Mouse (Mus musculus) limb, embryonic 14.5 days (tissue): Measurements from ENCODE around the gene Gm10842. TPM values are rescaled to one million over a fixed set of nuclear protein-coding genes. Genes with fewer than 3 reads are reported as not detected.
"Not testable (repeated sequence)": the region's sequence is repeated elsewhere in the genome, so short reads cannot be mapped to it uniquely, and the experiment has no call there.

Experiments
- ATAC-seq: fragments of 200-750 bp; cut with Nextera tagmentation; 2 replicates; pipeline ENCODE4 v1.8.0; 2017; ENCODE audit warnings: low read depth, moderate number of reproducible peaks, moderate TSS enrichment; ENCODE audit not compliant: low FRiP score
- DNase-seq: peaks from one replicate; pipeline ENCODE4 v3.0.0-alpha.2; 2015; ENCODE audit warnings: low spot score
- H3K27ac ChIP-seq: fragments of 300-500 bp; sonication (generic); replicated peaks from 2 replicates; pipeline ENCODE4 v1.5.1; 2014; ENCODE audit warnings: low read depth, mild to moderate bottlenecking, low read length, moderate library complexity, mixed read lengths
- H3K27me3 ChIP-seq: fragments of 300-500 bp; sonication (generic); 2 replicates; pipeline ENCODE4 v1.6.1; 2014; ENCODE audit warnings: low read length, mixed read lengths; ENCODE audit not compliant: control insufficient read depth, insufficient read depth
- H3K36me3 ChIP-seq: fragments of 300-500 bp; sonication (generic); 2 replicates; pipeline ENCODE4 v1.6.1; 2014; ENCODE audit warnings: mild to moderate bottlenecking, low read length, moderate library complexity, mixed read lengths; ENCODE audit not compliant: control insufficient read depth, insufficient read depth
- H3K4me1 ChIP-seq: fragments of 300-500 bp; sonication (generic); 2 replicates; pipeline ENCODE4 v1.6.1; 2014; ENCODE audit warnings: antibody characterized with exemption, low read length, mixed read lengths; ENCODE audit not compliant: control insufficient read depth, insufficient read depth
- H3K4me2 ChIP-seq: fragments of 300-500 bp; sonication (generic); replicated peaks from 2 replicates; pipeline ENCODE4 v1.6.1; 2014; ENCODE audit warnings: low read depth, mild to moderate bottlenecking, low read length, moderate library complexity; ENCODE audit not compliant: severe bottlenecking
- H3K4me3 ChIP-seq: fragments of 300-500 bp; sonication (generic); replicated peaks from 2 replicates; pipeline ENCODE4 v1.5.1; 2014; ENCODE audit warnings: low read length
- H3K9ac ChIP-seq: fragments of 300-500 bp; sonication (generic); 2 replicates; pipeline ENCODE4 v1.6.1; 2014; ENCODE audit warnings: mild to moderate bottlenecking, low read depth, low read length, moderate library complexity; ENCODE audit not compliant: severe bottlenecking
- H3K9me3 ChIP-seq: fragments of 300-500 bp; sonication (generic); 2 replicates; pipeline ENCODE4 v1.6.1; 2016; ENCODE audit warnings: low read length; ENCODE audit not compliant: control insufficient read depth
- POLR2A ChIP-seq: fragments of 200-500 bp; IDR thresholded peaks from 2 replicates; pipeline ENCODE4 v1.8.0; 2012; ENCODE audit warnings: inconsistent platforms, mild to moderate bottlenecking, moderate library complexity, borderline replicate concordance; ENCODE audit not compliant: insufficient read depth, insufficient read length; ENCODE audit errors: extremely low read depth
- whole genome bisulfite sequencing: fragments of 180-500 bp; shearing (Covaris S2); extraction: QIAGEN DNeasy Blood & Tissue Kit; methylation state at CpG from one replicate; pipeline ENCODE4 v1.1.7; 2014; 5-methylcytosine and 5-hydroxymethylcytosine counted together
- polyA plus RNA-seq, 2 experiments: library from polyadenylated mRNA; depleted of rRNA in 1 of 2; stranded (reverse) in 1 of 2; unstranded in 1 of 2; fragments of >200 nt; fragmentation: Nextera tagmentation in 1 of 2; extraction: Ambion mirVana in 1 of 2; gene quantifications; 2 replicates each; pipeline versions ENCODE4 v1.2.1 to v1.2.3; 2012 to 2014

The Gm10842 gene
- polyA plus RNA-seq (2012; rRNA removed) (not detected in 2 replicates), polyA plus RNA-seq (2014; fragmentation: Nextera tagmentation; extraction: Ambion mirVana) (not detected in 2 replicates)

DNA sequence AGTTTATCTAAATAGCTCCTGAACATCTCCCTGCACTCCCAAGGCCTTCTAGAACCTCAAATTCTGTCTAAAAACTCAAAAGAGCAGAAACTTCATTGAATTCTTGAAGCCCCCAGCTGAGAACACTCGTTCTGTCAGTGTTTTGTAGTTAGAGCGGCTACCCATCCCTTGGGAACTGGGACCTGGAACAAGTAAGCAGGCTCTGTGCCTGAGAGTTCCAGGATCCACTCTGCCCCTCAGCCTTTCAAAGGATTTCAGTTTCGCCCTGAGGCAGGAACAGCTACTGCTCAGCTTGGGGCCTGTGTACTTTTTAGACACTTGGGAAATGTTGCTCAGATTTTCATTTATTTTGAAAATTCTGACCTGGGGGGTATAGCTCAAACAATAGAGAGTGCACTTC lies at the start of gene Gm10842:
TSS of gene Gm10842 (plus strand) at position 301 of the 400 bp plus-strand sequence.
- WGBS, result 77% methylated on average over 3 of the region's 3 CpGs
- H3K4me1 ChIP-seq, result 0 out of 2 replicates have a peak, but pooled peaks cover 3% of the 10 kb centered on the region
- no peak for DNase-seq

DNA sequence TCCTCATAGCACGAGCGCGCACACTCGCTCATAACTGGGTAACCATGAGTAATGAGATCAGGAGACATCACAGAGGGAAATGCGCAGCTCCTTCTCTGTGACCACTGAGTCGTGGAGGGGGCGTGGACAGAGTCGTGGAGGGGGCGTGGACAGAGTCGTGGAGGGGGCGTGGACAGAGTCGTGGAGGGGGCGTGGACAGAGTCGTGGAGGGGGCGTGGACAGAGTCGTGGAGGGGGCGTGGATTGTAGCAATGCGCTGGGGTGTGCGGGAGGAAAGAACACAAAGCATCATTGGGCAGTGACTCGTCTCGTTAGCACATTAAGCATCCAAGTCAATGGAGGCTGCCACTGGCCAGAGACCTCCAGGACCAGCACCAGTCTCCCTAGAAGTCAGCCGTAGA lies 34.2 kb upstream of the Gm10842 start:
- H3K36me3 ChIP-seq, H3K9me3 ChIP-seq, H3K9ac ChIP-seq, DNase-seq, H3K4me3 ChIP-seq, H3K4me1 ChIP-seq, ATAC-seq, H3K27ac ChIP-seq, H3K4me2 ChIP-seq, H3K27me3 ChIP-seq: not testable (repeated sequence)
- WGBS, result 75% methylated on average over 22 of the region's 22 CpGs

More for the DNA sequence above, at the start of gene Gm10842:
- no peak for ATAC-seq
- Histone ChIP-seq H3K27ac (no peak within 1 kb of the TSS), H3K27me3 (no peaks in the 10 kb centered on the region; the same call in 1 of the 2 replicates), H3K36me3 (no peaks in the 10 kb centered on the region), H3K9ac (no peak within 1 kb of the TSS), H3K4me2 (no peak within 1 kb of the TSS), H3K9me3 (no peaks in the 10 kb centered on the region), H3K4me3 (no peak within 1 kb of the TSS)
- TF ChIP-seq POLR2A, result no peak

GRCm38 (mm10) chr11:105117814-105118213 lies 28.9 kb upstream of the Gm10842 start:
- TF ChIP-seq POLR2A, result no peak
- 90% methylated on average over 7 of the region's 7 CpGs for WGBS

GRCm38 (mm10) chr11:105120551-105121061 lies 26.1 kb upstream of the Gm10842 start:
- Histone ChIP-seq H3K9me3 (no peaks in the 10 kb centered on the region), H3K4me1 (no peaks in the 10 kb centered on the region), H3K27me3 (no peaks in the 10 kb centered on the region), H3K9ac (no peak overlapping the region), H3K4me2 (no peak overlapping the region), H3K4me3 (no peak overlapping the region), H3K36me3 (no peaks in the 10 kb centered on the region), H3K27ac (no peak overlapping the region)
- TF ChIP-seq POLR2A, result no peak
- DNase-seq (no peak), ATAC-seq (no peak)
- 35% methylated on average over 4 of the region's 4 CpGs for WGBS

More at GRCm38 (mm10) chr11:105117814-105118213, 28.9 kb upstream of the Gm10842 start:
- Histone ChIP-seq H3K27ac (no peak overlapping the region), H3K4me3 (no peak overlapping the region), H3K36me3 (no peaks in the 10 kb centered on the region), H3K4me1 (no peaks in the 10 kb centered on the region), H3K9ac (no peak overlapping the region), H3K4me2 (no peak overlapping the region), H3K9me3 (no peaks in the 10 kb centered on the region), H3K27me3 (no peaks in the 10 kb centered on the region)
- ATAC-seq (no peak), DNase-seq (no peak)

GRCm38 (mm10) chr11:105121792-105122191 lies 24.9 kb upstream of the Gm10842 start:
- H3K36me3 ChIP-seq, H3K9ac ChIP-seq, ATAC-seq, H3K4me2 ChIP-seq, DNase-seq, H3K9me3 ChIP-seq, H3K4me1 ChIP-seq, H3K27ac ChIP-seq, H3K4me3 ChIP-seq, H3K27me3 ChIP-seq: not testable (repeated sequence)
- 65% methylated on average over 5 of the region's 5 CpGs for WGBS

DNA sequence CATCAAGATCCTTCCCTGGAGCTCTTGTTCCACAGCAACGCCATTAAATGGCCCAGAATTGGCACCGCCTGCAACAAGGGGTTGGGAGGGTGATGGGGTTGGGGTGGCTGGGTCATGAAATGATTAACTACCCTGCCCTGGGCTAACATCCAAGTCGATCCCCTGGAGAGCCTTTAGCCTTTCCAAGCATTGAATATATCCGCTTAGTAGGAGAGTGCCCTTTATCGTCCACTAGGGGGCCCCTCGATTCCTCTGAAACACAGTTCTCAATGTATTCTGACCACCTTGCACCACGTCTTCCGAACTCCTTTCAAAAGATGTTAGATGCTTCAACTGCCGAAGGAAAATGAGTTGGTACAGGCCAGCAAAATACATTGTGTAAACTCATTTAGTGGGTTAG lies 22.7 kb upstream of the Gm10842 start:
- Histone ChIP-seq H3K9ac (no peak overlapping the region), H3K27ac (no peak overlapping the region), H3K27me3 (no peaks in the 10 kb centered on the region), H3K9me3 (no peaks in the 10 kb centered on the region), H3K36me3 (no peaks in the 10 kb centered on the region), H3K4me3 (no peak overlapping the region), H3K4me1 (peaks cover 7% of the 10 kb centered on the region), H3K4me2 (no peak overlapping the region)
- ATAC-seq (0 out of 2 replicates have a peak, but pooled peaks have one; percentile 34), DNase-seq (peak; percentile 75)
- TF ChIP-seq POLR2A, result no peak
- 3% methylated on average over 9 of the region's 9 CpGs for WGBS
